Mouse (Mus musculus): Measurements from ENCODE around the gene AU040320. TPM values are rescaled to one million over a fixed set of nuclear protein-coding genes. Genes with fewer than 3 reads are reported as not detected.

Gene AU040320
- 43.0 and 43.6 TPM in 2 replicates for polyA plus RNA-seq (2012; rRNA removed)

DNA sequence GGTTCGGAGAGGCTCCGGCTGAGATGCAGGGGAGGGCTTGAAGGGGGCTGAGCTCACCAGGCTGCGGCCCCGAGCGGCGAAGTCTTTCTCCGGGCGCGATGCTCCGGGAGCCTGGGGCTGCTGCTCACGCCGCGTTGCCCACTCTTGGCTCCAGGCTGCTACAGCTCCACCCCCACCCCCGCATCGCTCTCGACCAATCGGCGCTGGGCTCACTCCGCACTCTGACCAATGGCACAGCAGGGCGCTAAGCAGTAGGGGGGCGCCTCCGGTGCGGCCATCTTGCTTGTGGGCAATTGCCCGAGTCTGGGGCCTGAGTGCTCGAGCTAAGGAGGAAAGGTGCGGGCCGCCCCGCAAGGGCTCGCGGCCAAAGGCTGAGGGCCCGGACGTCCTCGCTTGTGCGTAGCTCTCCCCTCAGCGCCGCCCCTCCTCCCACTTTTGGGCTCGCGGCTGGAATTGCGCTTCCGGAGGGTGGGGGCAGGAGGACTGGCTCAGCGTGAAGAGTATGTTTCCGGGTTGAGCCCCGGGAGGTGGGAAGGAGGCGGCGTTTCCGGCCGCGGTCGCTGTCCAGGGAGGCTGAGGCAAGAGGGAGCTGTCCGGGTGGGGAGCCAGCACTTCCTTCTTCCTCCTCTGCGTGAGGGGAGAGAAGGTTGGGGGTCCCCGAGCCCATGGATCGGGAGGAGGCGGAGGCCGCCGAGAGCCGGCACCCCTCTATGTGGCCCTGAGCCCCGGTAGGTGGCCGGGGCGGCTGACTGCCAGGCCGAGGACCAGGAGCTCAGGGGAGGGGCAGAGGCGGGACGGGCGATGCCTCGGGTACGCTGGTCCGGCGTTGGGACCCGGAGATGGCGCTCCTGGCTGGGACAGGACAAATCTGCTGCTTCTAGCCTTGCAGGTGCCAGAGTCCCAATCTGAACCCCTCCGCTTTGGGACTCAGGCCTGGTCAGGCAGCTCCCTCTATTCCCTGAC lies at the start of gene AU040320, which contains the start of gene Ncdn:
AU040320 (plus strand) TSS at position 277 of the 963 bp plus-strand sequence.
Ncdn (minus strand) TSS at position 171 of the 963 bp plus-strand sequence.
- TF ChIP-seq POLR2A (IDR thresholded peaks at IDR 0.05; ENCODE audit: extremely low read depth, insufficient read depth, low read length): peak; percentile 90
- TF ChIP-seq CTCF (IDR thresholded peaks at IDR 0.05; ENCODE audit: extremely low read depth, insufficient read depth, low read length): no peak
- Histone ChIP-seq H3K4me3 (ENCODE audit: insufficient read depth, low read length) (peak within 1 kb of the TSS; percentile 96), H3K4me1 (ENCODE audit: control insufficient read depth, insufficient read depth, low read length) (peaks cover 6% of the 10 kb centered on the region; the same call in 1 of the 2 replicates)

DNA sequence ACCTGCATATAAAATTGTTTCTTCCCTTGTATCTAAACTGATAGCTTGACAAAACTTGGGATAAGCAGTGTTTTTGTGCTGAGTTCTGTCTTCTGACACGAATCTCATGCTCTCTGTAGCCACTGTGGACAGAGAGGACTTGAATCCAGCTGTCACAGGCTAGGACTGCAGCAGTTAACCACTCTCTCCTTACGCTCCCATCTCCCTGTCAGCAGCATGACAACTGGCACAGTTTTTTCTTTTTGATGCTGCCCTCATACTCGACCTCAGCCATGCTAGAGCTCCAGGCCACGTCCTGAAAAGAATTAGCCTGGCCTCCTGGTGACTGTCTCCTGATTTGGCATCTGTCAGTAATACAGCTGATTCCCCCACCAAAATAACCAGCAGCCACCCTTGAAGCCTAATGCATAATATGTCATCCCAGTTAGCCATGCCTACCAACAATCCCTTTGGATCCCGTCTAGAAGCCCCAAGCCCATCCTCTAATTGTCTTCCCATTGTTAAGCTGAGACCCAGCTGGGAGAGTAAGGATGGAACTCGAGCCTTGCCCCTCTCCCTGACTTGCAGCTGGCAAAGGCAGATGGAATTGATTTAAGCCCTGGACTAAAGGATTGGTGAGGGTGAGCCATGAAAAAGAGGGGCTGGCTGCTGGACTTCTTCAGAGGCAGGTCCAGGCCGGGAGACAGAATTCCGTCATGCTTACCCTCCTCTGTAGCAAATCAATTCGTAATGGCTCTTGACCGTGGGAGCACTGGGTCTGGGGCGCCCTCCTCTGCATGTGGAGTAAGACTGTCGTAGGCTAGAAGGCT lies 46.5 kb upstream of the AU040320 start:
- TF ChIP-seq POLR2A (IDR thresholded peaks at IDR 0.05; ENCODE audit: extremely low read depth, insufficient read depth, low read length) (no peak), CTCF (IDR thresholded peaks at IDR 0.05; ENCODE audit: extremely low read depth, insufficient read depth, low read length) (no peak)
- Histone ChIP-seq H3K4me1 (ENCODE audit: control insufficient read depth, insufficient read depth, low read length) (no peaks in the 10 kb centered on the region), H3K27ac (ENCODE audit: insufficient read depth, low read length) (no peak overlapping the region), H3K4me3 (ENCODE audit: insufficient read depth, low read length) (no peak overlapping the region)

More for the DNA sequence above, at the start of gene AU040320, which contains the start of gene Ncdn:
- H3K27ac ChIP-seq (ENCODE audit: insufficient read depth, low read length): peak within 1 kb of the TSS; percentile 93

DNA sequence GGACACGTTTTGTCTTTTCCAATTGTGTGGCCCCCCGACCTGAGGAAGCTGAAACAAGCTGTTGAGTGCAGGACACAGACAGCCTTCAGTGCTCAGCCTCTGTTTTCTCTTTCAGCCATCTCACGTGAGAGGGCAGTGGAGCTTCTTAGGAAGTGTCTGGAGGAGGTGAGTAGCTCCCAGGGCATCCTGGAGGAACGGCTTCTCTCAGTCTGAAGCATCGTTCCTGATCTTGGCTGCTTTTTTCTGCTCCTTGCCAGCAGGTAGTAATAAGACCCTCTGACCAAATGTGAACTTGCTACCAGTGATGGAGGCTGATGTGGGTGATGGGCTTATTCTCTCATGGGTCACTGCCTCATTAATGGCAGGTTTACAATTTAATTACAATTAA lies 45.9 kb upstream of the AU040320 start:
- Histone ChIP-seq H3K4me1 (ENCODE audit: control insufficient read depth, insufficient read depth, low read length) (no peaks in the 10 kb centered on the region), H3K4me3 (ENCODE audit: insufficient read depth, low read length) (no peak overlapping the region), H3K27ac (ENCODE audit: insufficient read depth, low read length) (no peak overlapping the region)
- TF ChIP-seq CTCF (IDR thresholded peaks at IDR 0.05; ENCODE audit: extremely low read depth, insufficient read depth, low read length): no peak
- no peak for TF ChIP-seq POLR2A (IDR thresholded peaks at IDR 0.05; ENCODE audit: extremely low read depth, insufficient read depth, low read length)

DNA sequence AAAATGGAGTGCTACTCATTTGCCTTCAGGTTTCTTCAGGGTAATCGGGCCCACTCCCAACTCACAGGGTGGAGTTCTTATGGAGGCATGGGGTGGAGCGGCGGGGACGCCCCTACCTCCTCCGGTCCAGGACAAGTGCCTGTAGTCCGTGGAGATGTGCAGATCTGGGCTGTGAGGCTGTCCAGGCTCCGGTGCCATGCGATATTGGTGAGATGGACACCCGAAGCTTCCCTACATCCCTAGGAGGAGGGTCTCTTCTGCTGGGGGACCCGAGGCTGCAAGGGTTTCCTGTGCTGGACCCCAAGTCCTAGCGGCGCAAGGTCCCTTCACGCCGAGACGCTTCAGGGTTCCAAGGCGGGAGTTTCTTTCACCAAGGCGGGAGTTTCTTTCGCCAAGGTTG lies 21.2 kb upstream of the AU040320 start:
- no peak overlapping the region for H3K27ac ChIP-seq (ENCODE audit: insufficient read depth, low read length)
- H3K4me3 ChIP-seq (ENCODE audit: insufficient read depth, low read length): no peak overlapping the region
- no peak for TF ChIP-seq POLR2A (IDR thresholded peaks at IDR 0.05; ENCODE audit: extremely low read depth, insufficient read depth, low read length)
- no peak for TF ChIP-seq CTCF (IDR thresholded peaks at IDR 0.05; ENCODE audit: extremely low read depth, insufficient read depth, low read length)
- no peaks in the 10 kb centered on the region for H3K4me1 ChIP-seq (ENCODE audit: control insufficient read depth, insufficient read depth, low read length)

DNA sequence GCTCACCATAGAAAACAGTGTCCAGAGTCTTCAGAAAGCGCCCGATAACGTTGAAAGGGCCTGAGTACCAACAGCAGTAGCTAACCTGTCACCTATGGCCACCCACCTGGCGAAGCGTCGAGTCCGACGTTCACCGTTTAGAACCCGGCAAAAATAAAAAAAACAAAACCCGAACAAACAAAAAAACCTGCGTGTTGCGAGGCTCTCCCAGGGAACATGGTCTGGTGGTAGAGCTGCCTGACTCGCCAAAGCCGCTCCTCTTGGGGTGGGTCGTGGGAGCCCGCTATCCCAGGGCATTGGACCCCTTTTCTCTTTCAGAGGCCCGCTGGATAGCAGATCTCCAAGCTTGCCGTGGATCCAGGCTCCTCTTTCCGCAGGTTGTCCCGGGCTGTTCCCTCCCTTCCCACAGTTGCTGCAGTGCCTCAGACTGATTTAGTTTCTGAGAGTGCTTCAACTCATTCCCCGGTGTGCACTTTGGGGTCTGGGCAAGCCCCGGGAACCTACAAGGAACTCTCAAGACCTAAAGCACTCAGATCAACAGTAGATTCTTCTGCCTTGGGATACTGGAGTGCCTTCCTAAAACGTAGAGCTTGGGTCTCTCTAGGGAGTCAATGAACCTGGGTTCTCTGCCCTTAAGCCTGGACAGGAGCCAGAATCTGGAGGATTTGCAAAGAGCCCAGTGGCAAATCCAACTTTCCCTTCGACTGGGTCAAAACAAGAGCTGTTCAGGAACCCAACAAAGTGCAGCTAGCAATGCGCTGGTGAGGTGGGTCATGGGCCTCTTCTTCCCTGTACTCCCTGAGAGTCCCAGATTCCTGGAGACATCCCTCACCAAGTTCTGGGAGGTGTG lies 20.6 kb upstream of the AU040320 start:
- H3K4me1 ChIP-seq (ENCODE audit: control insufficient read depth, insufficient read depth, low read length): no peaks in the 10 kb centered on the region
- TF ChIP-seq POLR2A (IDR thresholded peaks at IDR 0.05; ENCODE audit: extremely low read depth, insufficient read depth, low read length) (no peak), CTCF (IDR thresholded peaks at IDR 0.05; ENCODE audit: extremely low read depth, insufficient read depth, low read length) (no peak)
- no peak overlapping the region for H3K4me3 ChIP-seq (ENCODE audit: insufficient read depth, low read length)
- H3K27ac ChIP-seq (ENCODE audit: insufficient read depth, low read length): no peak overlapping the region

DNA sequence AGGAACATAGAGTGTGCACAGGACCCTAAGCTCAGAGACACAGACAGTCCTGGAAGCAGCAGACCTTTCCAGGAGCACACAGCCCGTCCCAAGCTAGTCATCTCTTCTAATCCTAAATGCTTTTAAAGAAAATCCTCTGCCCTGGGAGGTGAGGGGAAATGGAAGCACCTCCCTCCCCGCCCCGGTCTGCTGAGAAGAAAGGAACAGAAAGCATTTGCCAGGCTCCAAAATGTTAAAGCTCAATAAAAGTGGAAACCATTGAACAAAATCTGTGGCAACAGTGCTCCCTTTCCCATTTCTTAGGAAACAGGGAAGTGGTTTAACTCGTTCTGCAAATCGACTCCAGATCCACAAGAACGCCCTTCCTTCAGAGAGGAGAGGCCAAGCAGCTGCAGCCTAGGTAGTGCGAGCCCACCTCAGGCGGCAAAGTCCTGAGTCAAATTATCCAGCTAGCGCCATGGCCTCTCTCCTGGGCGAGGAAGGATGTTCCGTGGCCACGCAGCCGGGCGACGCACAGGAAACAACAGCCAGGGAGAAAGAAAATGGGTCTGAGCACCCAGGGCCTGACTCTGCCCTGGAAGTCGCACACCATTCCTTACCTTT lies 19.2 kb upstream of the AU040320 start:
- Histone ChIP-seq H3K4me3 (ENCODE audit: insufficient read depth, low read length) (no peak overlapping the region), H3K27ac (ENCODE audit: insufficient read depth, low read length) (no peak overlapping the region), H3K4me1 (ENCODE audit: control insufficient read depth, insufficient read depth, low read length) (no peaks in the 10 kb centered on the region)
- TF ChIP-seq POLR2A (IDR thresholded peaks at IDR 0.05; ENCODE audit: extremely low read depth, insufficient read depth, low read length): no peak
- TF ChIP-seq CTCF (IDR thresholded peaks at IDR 0.05; ENCODE audit: extremely low read depth, insufficient read depth, low read length): no peak

DNA sequence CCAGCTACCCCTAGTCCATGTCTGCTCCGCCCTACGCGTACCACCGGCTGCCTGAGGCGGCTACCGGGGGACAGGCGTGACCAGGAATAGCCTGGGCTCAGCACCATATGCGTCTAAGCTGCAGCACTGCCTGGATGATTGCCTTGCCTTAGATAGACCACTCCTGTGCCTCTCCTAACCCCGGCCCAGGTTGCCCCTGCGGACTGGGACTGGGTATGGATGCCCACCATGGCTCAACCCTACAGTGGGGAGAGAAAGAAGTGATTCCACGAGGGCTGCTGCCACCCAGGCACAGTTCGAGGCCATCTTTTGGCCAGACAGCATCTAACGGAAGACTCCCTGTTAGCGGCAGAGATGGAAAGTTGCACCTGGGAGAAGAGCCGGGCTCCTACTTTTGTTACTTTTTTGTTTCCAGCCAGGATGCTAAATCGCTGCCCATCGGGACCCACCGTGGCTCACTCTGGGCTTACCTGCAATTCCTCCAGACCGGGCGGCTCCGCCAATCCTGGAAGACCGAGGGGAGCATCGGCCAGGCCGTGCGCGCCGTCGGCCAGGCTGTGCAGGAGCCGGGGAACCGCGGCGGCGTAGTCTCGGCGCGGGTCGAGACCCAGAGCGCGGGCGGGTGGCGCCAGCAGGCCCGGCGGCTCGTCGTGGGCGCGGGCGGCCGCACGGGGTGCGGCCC lies 18.5 kb upstream of the AU040320 start:
- no peak overlapping the region for H3K27ac ChIP-seq (ENCODE audit: insufficient read depth, low read length)
- no peak overlapping the region for H3K4me3 ChIP-seq (ENCODE audit: insufficient read depth, low read length)

DNA sequence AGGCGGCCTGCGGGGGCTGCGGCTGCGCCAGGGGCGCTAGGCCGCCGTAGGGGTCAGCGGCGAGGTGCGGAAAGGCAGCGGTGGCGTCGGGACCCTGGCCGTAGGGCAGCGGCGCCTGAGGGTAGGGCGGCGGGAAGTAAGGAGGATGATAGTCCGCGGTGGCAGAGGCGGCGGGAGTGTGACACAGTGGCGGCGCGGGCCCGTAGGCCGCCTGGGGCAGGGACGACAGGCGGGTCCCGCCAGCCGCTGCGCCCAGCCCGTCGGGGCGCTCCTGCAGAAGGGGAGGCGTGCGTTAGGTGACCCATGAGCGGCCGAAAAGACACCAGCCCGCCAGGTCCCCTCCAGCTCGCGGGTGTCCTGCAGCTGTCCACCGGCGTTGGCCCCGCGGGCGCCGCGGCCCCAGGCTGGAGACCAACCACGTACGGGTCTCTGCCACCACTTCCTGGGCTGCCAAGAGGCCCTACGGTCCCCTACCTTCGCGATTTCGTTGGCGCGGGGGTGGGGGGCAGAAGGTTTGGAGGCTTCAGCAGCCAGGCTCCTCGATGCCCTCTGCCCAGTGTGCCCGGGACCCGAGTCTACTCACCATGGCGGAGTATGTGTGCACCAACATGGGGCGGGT lies 17.9 kb upstream of the AU040320 start:
- Histone ChIP-seq H3K4me3 (ENCODE audit: insufficient read depth, low read length) (no peak overlapping the region), H3K4me1 (ENCODE audit: control insufficient read depth, insufficient read depth, low read length) (no peaks in the 10 kb centered on the region), H3K27ac (ENCODE audit: insufficient read depth, low read length) (no peak overlapping the region)
- TF ChIP-seq POLR2A (IDR thresholded peaks at IDR 0.05; ENCODE audit: extremely low read depth, insufficient read depth, low read length) (no peak), CTCF (IDR thresholded peaks at IDR 0.05; ENCODE audit: extremely low read depth, insufficient read depth, low read length) (no peak)

More for the DNA sequence above, 18.5 kb upstream of the AU040320 start:
- no peaks in the 10 kb centered on the region for H3K4me1 ChIP-seq (ENCODE audit: control insufficient read depth, insufficient read depth, low read length)
- TF ChIP-seq POLR2A (IDR thresholded peaks at IDR 0.05; ENCODE audit: extremely low read depth, insufficient read depth, low read length): no peak
- TF ChIP-seq CTCF (IDR thresholded peaks at IDR 0.05; ENCODE audit: extremely low read depth, insufficient read depth, low read length): no peak

Data from cortical plate, adult 2 months (tissue).